Mouse (Mus musculus) MEL (cell line): ENCODE data around the gene Cyp3a44. TPM values are rescaled to one million over a fixed set of nuclear protein-coding genes. Genes with fewer than 3 reads are reported as not detected.
"Not testable (repeated sequence)": the region's sequence is repeated elsewhere in the genome, so short reads cannot be mapped to it uniquely, and the experiment has no call there.

Experiments
- DNase-seq: peaks from one replicate; pipeline ENCODE4 v3.0.0; 2011; ENCODE audit warnings: low read depth, low spot score
- H3K27ac ChIP-seq: 2 replicates; pipeline ENCODE4 v1.5.1; 2012; ENCODE audit warnings: low read depth, mild to moderate bottlenecking, control low read depth, low read length, moderate library complexity; ENCODE audit not compliant: control insufficient read depth
- H3K27me3 ChIP-seq, 2 experiments: fragments of 150-350 bp in 1 of 2; sonication (generic) in 1 of 2; 2 replicates each; pipeline ENCODE4 v1.6.1; 2012; ENCODE audit warnings: low read length in 2 of 2, mild to moderate bottlenecking in 2 of 2, improper control_type of control experiment in 1 of 2, moderate library complexity in 1 of 2; ENCODE audit not compliant: insufficient read depth in 2 of 2, control insufficient read depth in 1 of 2
- H3K36me3 ChIP-seq, 2 experiments: 2 replicates each; pipeline ENCODE4 v1.6.1; 2012 to 2014; ENCODE audit warnings: low read length in 2 of 2, improper control_type of control experiment in 1 of 2, inconsistent platforms in 1 of 2, mild to moderate bottlenecking in 1 of 2; ENCODE audit not compliant: insufficient read depth in 2 of 2, control insufficient read depth in 1 of 2
- H3K4me1 ChIP-seq, 2 experiments: fragments of 150-350 bp in 1 of 2; sonication (generic) in 1 of 2; 2 replicates each; pipeline ENCODE4 v1.6.1; 2012; ENCODE audit warnings: low read length in 2 of 2, improper control_type of control experiment in 1 of 2, mild to moderate bottlenecking in 1 of 2; ENCODE audit not compliant: insufficient read depth in 2 of 2, control insufficient read depth in 1 of 2
- H3K4me3 ChIP-seq, 2 experiments: fragments of 150-350 bp in 1 of 2; sonication (generic) in 1 of 2; 2 replicates each; pipeline ENCODE4 v1.5.1; 2012; ENCODE audit warnings: low read depth in 2 of 2, low read length in 2 of 2, mild to moderate bottlenecking in 2 of 2, moderate library complexity in 2 of 2, control low read depth in 1 of 2, improper control_type of control experiment in 1 of 2; ENCODE audit not compliant: control insufficient read depth in 1 of 2, insufficient read depth in 1 of 2
- H3K79me2 ChIP-seq: 2 replicates; pipeline ENCODE4 v1.6.1; 2012; ENCODE audit warnings: mild to moderate bottlenecking, low read length, moderate library complexity; ENCODE audit not compliant: control insufficient read depth, poor library complexity, insufficient read depth
- H3K9ac ChIP-seq: 2 replicates; pipeline ENCODE4 v1.6.1; 2012; ENCODE audit warnings: low read depth, mild to moderate bottlenecking, control low read depth, low read length, moderate library complexity; ENCODE audit not compliant: control insufficient read depth, poor library complexity, severe bottlenecking
- H3K9me3 ChIP-seq: fragments of 150-350 bp; sonication (generic); replicated peaks from 2 replicates; pipeline ENCODE4 v1.6.1; 2012; ENCODE audit warnings: mild to moderate bottlenecking, low read length, improper control_type of control experiment, moderate library complexity; ENCODE audit not compliant: insufficient read depth
- polyA plus RNA-seq, 2 experiments: library from polyadenylated mRNA; stranded (reverse) in 1 of 2; unstranded in 1 of 2; fragments of >175 nt in 1 of 2; fragments of >200 nt in 1 of 2; gene quantifications; 2 replicates each; pipeline versions ENCODE4 v1.2.1 to v1.2.4; 2012; ENCODE audit warnings: low replicate concordance in 2 of 2, low read depth in 1 of 2; ENCODE audit not compliant: insufficient read length in 2 of 2, insufficient read depth in 1 of 2, missing spikeins in 1 of 2
- total RNA-seq: library from RNA; depleted of rRNA; stranded (reverse); fragments of 300-350 nt; gene quantifications from 2 replicates; pipeline ENCODE4 v1.2.3, GENCODE M21; 2012; rRNA removed

Gene Cyp3a44
- total RNA-seq (not detected in 2 replicates), polyA plus RNA-seq (not detected)

DNA sequence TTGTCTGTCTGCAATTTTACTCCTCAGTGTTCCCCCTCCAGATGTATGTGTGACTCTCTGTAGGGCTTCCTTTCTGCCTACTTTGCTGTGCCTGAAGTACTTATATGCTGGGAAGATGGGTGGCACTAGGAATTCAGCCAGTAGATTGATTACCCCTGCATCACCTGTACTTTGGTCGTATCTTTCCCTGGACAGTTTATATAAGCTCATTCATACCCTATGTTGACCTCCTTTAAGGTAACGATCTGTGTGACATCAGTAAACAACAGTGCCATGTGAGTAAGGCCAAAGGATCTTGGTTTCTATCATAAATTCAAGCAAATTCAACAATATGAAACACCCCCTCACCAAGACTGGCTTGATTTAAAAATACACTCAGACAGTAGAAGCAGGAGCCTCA is at the start of gene Cyp3a44:
TSS of gene Cyp3a44 (minus strand) at position 79 of the 400 bp plus-strand sequence.
- H3K36me3 ChIP-seq, H3K79me2 ChIP-seq, H3K9me3 ChIP-seq, H3K9ac ChIP-seq, H3K4me1 ChIP-seq, H3K4me3 ChIP-seq, H3K27me3 ChIP-seq, DNase-seq, H3K27ac ChIP-seq: not testable (repeated sequence)

DNA sequence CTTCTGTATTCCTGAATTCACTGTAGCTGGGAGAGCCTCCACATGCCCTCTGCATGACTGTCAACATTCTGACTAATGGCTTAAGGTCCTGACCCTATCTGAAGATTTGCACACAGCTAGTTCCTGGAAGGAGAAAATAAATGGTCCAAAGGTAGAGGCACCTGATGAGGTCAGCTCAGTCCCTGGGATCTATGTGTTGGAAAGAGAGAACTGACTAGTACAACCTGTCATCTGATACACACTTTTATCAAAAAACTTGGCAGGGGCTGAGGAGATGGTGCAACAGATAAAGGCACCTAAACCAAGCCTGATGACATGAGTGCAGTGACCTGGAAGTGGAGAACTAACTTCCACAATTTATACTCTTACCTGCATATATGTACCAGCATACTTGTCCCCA is 5.4 kb downstream of the Cyp3a44 start:
- H3K4me3 ChIP-seq, H3K79me2 ChIP-seq, H3K27me3 ChIP-seq, H3K4me1 ChIP-seq, DNase-seq, H3K9ac ChIP-seq, H3K36me3 ChIP-seq, H3K9me3 ChIP-seq, H3K27ac ChIP-seq: not testable (repeated sequence)

DNA sequence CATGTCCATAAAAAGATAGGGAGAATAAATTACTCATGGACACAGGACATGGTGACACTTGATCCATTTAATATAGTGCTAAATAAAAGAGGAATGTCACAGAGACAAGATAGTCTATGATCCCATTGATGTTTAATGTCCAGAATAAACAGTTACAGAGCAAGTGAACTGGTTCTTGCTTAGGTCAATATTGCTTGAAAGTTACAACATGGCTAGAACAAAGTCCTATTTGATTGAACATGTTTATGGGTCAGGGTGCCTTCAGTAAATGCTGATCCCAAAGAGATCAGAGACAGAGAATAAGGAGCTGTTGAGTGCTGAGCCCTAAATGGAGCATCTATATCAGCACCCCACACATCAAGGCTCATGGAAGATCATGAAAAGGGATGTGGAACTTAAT is 12.4 kb downstream of the Cyp3a44 start:
- H3K27ac ChIP-seq, H3K9ac ChIP-seq, H3K27me3 ChIP-seq, H3K4me3 ChIP-seq, H3K4me1 ChIP-seq, H3K79me2 ChIP-seq, H3K36me3 ChIP-seq, DNase-seq, H3K9me3 ChIP-seq: not testable (repeated sequence)

DNA sequence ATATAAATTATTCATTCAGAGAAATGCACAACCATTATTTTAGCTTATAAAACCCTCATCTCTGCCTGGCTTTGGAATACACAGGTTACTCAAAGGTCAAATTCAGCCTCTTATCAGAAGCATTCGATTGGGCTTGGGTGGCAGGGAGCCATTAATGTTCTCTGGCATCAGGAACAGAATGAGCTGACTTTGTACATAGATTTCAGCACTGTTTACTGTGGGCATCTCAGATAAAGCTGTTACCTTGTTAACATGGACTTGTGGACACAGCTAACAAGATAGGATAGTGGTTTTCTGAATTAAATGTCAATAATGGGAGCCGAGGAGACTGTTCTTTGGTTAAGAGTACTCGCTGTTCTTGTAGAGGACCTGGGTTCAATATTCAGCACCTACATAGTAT is 68.2 kb downstream of the Cyp3a44 start:
- H3K27me3 ChIP-seq, H3K36me3 ChIP-seq, H3K4me1 ChIP-seq, H3K27ac ChIP-seq, DNase-seq, H3K9ac ChIP-seq, H3K79me2 ChIP-seq, H3K9me3 ChIP-seq, H3K4me3 ChIP-seq: not testable (repeated sequence)

Other genes starting within 250 kb of the Cyp3a44 start
- not detected in 2 replicates for gene Cyp3a41b, start 221.1 kb downstream of the Cyp3a44 start, total RNA-seq
- not detected for gene Cyp3a41b, start 221.1 kb downstream of the Cyp3a44 start, polyA plus RNA-seq
- not detected in 2 replicates for gene Cyp3a41a, start 85.7 kb downstream of the Cyp3a44 start, total RNA-seq
- not detected for gene Cyp3a41a, start 85.7 kb downstream of the Cyp3a44 start, polyA plus RNA-seq
- gene Cyp3a11, start 74.1 kb upstream of the Cyp3a44 start, total RNA-seq, result not detected in 2 replicates
- not detected for gene Cyp3a11, start 74.1 kb upstream of the Cyp3a44 start, polyA plus RNA-seq
- not detected in 2 replicates for gene Cyp3a25, start 203.7 kb upstream of the Cyp3a44 start, total RNA-seq
- gene Cyp3a25, start 203.7 kb upstream of the Cyp3a44 start, polyA plus RNA-seq, result not detected